Mouse (Mus musculus): ENCODE data around the gene Safb.

Gene Safb

GRCm38 (mm10) chr17:56584257-56585130, at the start of gene Safb, which contains the start of gene Safb2:
Gene Safb, plus strand, starts transcription at chr17:56584825.
Gene Safb2, minus strand, starts transcription at chr17:56584585.
- DNase-seq = peak; percentile 99

GRCm38 (mm10) chr17:56536192-56536591, 48.4 kb upstream of the Safb start:
- DNase-seq = no peak

- DNase-seq = no peak
Measured at GRCm38 (mm10) chr17:56536874-56537273, 47.8 kb upstream of the Safb start.

GRCm38 (mm10) chr17:56537912-56538311, 46.7 kb upstream of the Safb start:
- no peak for DNase-seq

- DNase-seq = peak; percentile 4
Measured at GRCm38 (mm10) chr17:56540562-56540975, 44.1 kb upstream of the Safb start.

GRCm38 (mm10) chr17:56542736-56543135, 41.9 kb upstream of the Safb start:
- DNase-seq = no peak

GRCm38 (mm10) chr17:56543684-56544224, 40.9 kb upstream of the Safb start:
- DNase-seq = peak; percentile 5

- peak; percentile 3 for DNase-seq
Measured at GRCm38 (mm10) chr17:56544699-56545387, 39.8 kb upstream of the Safb start.

GRCm38 (mm10) chr17:56545945-56546344, 38.7 kb upstream of the Safb start:
- no peak for DNase-seq

GRCm38 (mm10) chr17:56546576-56546975, 38.0 kb upstream of the Safb start:
- no peak for DNase-seq

- peak; percentile 5 for DNase-seq
Measured at GRCm38 (mm10) chr17:56547116-56547845, 37.3 kb upstream of the Safb start.

GRCm38 (mm10) chr17:56547846-56548604, 36.6 kb upstream of the Safb start:
- DNase-seq = peak; percentile 5

GRCm38 (mm10) chr17:56548605-56549105, 36.0 kb upstream of the Safb start:
- no peak for DNase-seq

- peak; percentile 6 for DNase-seq
Measured at GRCm38 (mm10) chr17:56550784-56551475, 33.7 kb upstream of the Safb start.

- no peak for DNase-seq
Measured at GRCm38 (mm10) chr17:56551841-56552581, 32.6 kb upstream of the Safb start.

- DNase-seq = peak; percentile 70
Measured at GRCm38 (mm10) chr17:56552781-56553363, 31.8 kb upstream of the Safb start.

- DNase-seq = peak; percentile 54
Measured at GRCm38 (mm10) chr17:56554122-56554551, 30.5 kb upstream of the Safb start, which contains the start of gene Gm20219. Gene Gm20219, minus strand, starts transcription at chr17:56554387.

- peak; percentile 79 for DNase-seq
Measured at GRCm38 (mm10) chr17:56558448-56558847, 26.2 kb upstream of the Safb start.

- DNase-seq = no peak
Measured at GRCm38 (mm10) chr17:56559386-56559785, 25.2 kb upstream of the Safb start.

- no peak for DNase-seq
Measured at GRCm38 (mm10) chr17:56560131-56560530, 24.5 kb upstream of the Safb start.
